Mouse (Mus musculus) T-helper 17 cell (primary cell): ENCODE measurements around the gene Tmem129.

Experiments used
- in situ Hi-C, 2 experiments: fragments of 300-600 bp; cut with MboI, MseI; formaldehyde crosslinking; loops; 1 replicate in 1 of 2; 2 replicates in 1 of 2; pipeline ENCODE4 v1.15.1; 2025; ENCODE audit warnings: high pct_unique_total_duplicates in 2 of 2

The Tmem129 gene

DNA sequence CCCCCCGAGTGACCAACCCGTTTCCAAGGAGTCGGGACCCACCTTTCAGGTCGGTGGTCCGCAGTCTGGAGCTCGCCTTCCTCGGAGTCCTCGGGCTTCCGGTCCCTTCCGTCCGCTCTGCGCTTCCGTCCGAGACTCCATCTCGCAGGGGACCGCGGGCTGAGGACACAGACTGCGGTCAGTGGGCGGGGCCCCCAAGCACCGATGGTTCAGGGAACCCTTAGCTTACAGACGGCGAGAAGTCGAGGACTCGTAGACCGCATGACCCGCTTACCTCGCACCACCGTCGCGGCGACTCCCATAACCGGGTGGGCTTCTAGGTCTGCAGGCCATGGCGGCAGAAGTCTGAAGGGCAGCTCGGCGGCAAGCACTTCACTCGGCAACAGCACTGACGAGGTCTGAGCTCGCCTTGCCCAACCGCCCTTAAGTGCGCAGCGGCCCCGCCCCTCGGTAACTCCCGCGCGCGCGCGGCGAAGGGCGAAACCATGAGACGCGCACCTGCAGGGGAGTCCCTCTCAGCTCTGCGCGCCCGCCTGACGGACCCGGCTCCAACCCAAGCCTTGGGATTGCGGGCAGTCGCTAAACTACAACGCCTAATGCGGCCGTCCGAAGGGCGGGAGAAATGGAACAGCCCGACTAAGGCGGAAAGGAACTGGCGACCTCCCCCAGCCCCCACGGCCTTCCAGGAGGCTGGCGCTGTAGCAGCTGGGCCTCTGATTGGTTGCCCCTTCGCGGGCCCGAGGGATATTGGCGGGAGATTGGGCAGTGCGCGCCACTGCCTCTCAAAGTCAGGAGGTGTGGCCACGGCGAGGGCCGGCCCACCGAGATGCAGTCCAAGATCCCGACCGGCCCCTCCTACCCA is 6.1 kb downstream of the Tmem129 start, which contains the start of gene Slbp:
Gene Slbp (minus strand): TSS at position 654 of the 862 bp plus-strand sequence.
- in situ Hi-C loops: loop anchor here in 1 of 2 experiments (10.0 to 25.0 kb wide), 2 partner anchors 923 to 1515 kb away; partner anchors contain the start of genes Add1 and Fosl2

- in situ Hi-C loops: loop anchor here in 1 of 2 experiments (10.0 to 25.0 kb wide), 2 partner anchors 923 to 1514 kb away; partner anchors contain the start of genes Add1 and Fosl2
Observed at GRCm38 (mm10) chr5:33651541-33651920, 6.7 kb downstream of the Tmem129 start.

DNA sequence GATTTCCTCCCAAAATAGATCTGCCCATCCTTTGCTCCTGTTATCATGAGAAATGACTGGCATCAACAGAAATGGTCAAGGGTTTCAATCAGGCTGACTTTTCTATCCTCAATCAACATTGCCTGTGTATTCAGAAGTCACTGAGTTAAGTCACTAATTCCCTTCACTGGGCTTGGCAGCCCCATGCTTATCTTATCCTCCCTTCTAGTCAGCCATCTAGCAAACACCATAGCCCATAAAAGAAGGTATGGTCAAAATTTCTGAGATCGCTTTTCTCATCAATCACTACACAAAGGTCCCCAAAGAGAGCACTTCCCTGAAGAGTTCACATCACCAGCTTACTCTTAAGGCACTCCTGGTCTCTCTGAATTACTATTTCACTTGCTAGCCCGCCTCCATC is 7.2 kb downstream of the Tmem129 start:
- in situ Hi-C loops: loop anchor here in 1 of 2 experiments (10.0 to 25.0 kb wide), 2 partner anchors 924 to 1514 kb away; partner anchors contain the start of genes Add1 and Fosl2

DNA sequence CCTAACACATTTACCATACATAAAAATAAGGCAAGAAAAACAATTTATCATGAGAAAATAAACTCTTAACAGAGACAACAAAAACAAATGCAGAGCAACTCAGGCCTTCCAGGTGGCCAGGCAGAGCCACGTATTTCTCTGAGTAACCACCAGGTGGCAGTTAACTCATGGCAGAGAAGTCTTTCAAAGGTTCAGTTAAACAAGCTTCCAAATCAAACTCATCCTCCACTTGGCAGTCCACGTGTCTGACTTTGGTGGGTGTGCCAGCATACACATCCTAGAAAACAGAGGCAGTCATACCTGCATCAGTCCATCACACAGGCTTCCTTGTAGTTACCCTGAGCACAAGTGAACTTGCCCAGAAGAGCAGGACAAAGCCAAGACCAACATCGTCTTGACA is 17.6 kb downstream of the Tmem129 start:
- in situ Hi-C loops: loop anchor here in 1 of 2 experiments (10.0 kb wide), 1 partner anchor 994 kb away; the partner anchor contains the start of gene Mfsd10

DNA sequence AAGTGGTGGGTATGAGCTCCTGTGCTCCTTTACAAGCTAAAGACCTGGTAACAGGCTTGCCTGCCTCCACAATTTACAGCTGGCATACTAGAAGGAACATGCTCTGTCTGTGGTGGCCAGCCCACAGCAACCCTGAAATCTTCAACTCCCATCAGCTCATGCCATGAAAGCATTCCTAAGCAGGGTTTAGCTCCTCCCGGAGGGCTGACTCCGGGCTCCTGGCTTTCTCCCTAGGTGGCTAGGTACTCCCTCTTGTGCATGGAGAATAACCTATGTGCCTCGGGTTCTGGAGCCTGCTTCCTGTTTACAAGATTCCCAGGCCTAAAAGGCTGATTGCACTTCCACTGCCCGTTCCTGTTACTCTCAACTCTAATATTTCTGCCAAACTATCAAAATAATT is 19.4 kb downstream of the Tmem129 start:
- in situ Hi-C loops: no loop called here

DNA sequence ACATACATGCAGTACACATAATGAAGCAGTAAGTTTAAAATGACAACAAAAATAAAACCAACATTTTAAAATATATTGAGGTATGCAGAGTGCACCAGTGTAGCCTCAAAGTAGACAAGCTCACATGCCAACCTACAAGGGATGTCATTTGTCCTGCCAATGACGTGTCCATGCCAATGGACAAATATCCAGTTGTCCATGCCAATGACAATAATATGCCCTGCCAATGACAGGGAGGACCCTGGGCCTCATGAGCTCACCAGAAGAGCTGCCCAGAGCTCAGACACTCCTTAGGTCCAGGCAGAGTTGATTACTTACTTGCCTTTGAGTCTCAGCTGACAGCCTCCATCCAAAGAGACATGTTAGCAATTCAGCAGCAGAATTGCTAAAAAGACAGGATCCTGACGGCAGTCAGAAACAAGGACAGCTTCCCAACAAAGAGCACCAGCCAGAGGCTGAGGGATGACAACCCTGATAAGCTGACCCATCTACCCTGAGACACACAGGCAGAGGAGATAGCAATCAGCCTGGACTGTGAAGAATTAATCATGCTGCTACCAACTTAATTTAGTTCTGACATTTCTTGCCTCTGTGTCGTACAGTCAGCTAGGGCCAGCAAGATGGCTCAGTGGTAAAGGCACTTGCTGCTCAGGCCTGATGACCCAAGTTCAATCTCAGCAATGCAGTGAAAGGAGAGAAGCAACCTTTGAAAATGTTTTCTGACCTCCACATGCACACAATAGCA is 20.4 kb downstream of the Tmem129 start:
- in situ Hi-C loops: no loop called here

DNA sequence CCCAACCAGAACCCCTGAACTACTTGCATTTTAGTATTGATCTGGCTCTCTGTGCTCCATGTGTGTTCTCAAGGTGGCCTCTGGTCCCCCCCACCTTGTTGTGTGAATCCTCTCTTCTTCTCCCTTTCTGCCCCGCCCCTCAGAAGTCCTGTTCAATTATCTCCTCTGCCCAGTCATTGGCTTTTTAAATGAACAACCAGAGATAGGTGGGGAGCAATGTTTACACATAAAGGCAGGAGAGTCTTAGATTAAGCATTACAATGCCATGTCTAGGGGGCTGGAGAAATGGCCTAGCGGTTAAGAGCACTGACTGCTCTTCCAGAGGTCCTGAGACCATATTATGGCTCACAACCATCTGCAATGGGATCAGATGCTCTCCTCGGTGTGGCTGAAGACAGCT is 22.9 kb downstream of the Tmem129 start:
- in situ Hi-C loops: no loop called here

- in situ Hi-C loops: no loop called here
Observed at GRCm38 (mm10) chr5:33632526-33632925, 25.7 kb downstream of the Tmem129 start.

GRCm38 (mm10) chr5:33630615-33631014 is 27.6 kb downstream of the Tmem129 start:
- in situ Hi-C loops: no loop called here

GRCm38 (mm10) chr5:33630061-33630460 is 28.2 kb downstream of the Tmem129 start:
- in situ Hi-C loops: no loop called here

GRCm38 (mm10) chr5:33629301-33629987 is 28.8 kb downstream of the Tmem129 start, which contains the start of the genes Fam53a and Gm9903:
Fam53a (minus strand) TSS chr5:33629635.
Gm9903 (plus strand) TSS chr5:33629925.
- in situ Hi-C loops: loop anchor here in 1 of 2 experiments (10.0 kb wide), 1 partner anchor 775 kb away; the partner anchor contains the start of gene Prr14l

- in situ Hi-C loops: loop anchor here in 1 of 2 experiments (10.0 kb wide), 1 partner anchor 774 kb away; the partner anchor contains the start of gene Prr14l
Observed at GRCm38 (mm10) chr5:33628820-33629300, 29.4 kb downstream of the Tmem129 start.

DNA sequence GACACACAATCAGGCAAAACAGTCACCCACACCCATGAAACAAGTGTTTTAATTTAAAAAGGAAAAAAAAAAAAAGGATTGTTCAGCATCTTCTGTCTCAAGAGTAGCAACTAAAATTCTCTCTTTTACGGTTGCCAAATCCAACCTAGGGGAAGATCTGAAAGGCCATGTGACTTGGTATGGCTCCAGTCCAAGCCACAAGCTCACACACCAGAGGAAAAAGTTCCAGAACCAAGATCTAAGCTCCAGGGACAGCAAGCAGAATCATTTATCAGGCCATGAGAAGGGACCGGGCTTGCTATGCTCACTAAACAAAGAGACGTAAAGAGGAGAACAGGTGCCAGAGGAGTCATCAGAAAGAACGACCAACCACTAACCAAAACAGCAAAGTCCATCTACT is 30.2 kb downstream of the Tmem129 start:
- in situ Hi-C loops: loop anchor here in 1 of 2 experiments (10.0 kb wide), 1 partner anchor 773 kb away; the partner anchor contains the start of gene Prr14l

DNA sequence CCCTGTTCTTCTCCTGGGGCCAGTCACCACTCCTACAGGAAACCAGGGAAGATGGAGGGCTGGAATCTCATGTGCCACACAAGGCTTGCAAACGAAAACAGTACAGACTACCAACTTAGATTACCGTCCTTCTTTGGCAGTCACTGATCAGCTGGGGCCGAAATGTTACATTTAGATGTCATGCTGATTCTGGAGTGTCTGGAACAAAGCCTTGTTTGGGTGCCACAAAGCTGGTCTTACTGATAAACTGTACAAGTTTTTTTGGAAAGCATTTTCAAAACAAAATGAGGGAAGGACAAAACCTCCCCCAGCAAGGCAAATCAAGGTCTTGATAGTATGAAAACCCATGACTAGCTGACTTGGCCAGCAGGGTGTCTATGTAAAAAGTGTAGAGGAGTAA is 34.5 kb downstream of the Tmem129 start:
- in situ Hi-C loops: loop anchor here in 1 of 2 experiments (10.0 kb wide), 1 partner anchor 769 kb away; the partner anchor contains the start of gene Prr14l

GRCm38 (mm10) chr5:33622671-33623070 is 35.5 kb downstream of the Tmem129 start:
- in situ Hi-C loops: loop anchor here in 1 of 2 experiments (10.0 kb wide), 1 partner anchor 768 kb away; the partner anchor contains the start of gene Prr14l

DNA sequence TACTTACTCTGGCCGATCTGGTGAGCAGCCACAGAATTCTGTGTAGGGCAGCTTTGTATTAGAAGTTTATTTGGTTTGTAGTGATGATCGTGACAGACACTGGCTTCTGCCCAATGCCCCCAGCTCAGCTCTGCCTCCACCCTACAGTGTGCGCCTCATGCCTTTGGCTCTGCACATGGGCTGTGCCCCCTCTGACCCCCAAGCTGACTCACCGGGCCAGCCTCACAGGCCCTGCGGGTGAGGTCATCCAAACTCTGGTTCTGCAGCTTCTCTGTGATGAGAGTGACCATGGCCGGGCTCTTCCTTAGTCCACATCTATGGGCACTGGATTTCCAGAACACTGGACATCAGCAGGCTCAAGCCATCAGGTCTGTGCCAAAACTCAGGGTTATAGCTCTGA is 43.8 kb downstream of the Tmem129 start:
- in situ Hi-C loops: no loop called here

GRCm38 (mm10) chr5:33611795-33612194 is 46.4 kb downstream of the Tmem129 start:
- in situ Hi-C loops: no loop called here

DNA sequence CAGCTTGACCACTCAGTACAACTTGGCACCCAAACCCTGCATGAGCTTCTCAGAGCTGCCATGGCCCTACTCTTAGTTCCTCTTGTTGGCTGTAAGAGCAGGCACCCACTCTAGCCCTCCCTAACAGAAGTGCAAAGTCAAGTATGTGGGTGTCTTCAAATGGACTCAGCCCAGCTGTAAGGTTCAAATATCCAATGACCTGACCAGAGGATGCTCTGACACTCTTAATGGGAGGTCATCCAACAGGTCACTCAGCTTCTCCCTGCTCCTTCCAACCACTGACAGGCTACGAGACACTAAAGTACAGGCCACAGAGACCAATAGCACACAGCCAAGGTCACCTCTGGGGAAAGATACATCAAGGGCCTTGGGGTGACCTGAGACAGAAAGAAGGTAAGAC is 49.0 kb downstream of the Tmem129 start:
- in situ Hi-C loops: no loop called here

- in situ Hi-C loops: no loop called here
Observed at GRCm38 (mm10) chr5:33607434-33607833, 50.8 kb downstream of the Tmem129 start.

DNA sequence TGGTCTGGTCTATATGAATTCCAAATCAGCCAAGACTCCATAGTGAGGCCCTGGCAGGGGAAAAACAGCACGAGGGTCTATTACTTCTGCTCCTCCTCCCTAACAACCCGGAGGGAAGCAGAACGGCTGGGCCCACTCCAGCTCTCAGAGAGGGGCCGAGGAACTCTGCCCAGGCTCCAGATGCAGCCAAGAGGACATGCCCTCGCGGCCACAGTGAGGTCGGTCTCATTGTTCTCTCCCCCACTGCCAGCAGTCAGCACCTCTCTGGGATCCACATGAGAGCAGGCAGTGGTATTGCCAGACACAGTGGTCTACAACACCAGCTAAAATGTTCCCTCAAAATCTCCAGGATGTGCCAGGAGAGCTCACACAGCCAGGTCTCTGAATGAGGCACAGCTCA is 51.6 kb downstream of the Tmem129 start:
- in situ Hi-C loops: no loop called here

- in situ Hi-C loops: no loop called here
Observed at GRCm38 (mm10) chr5:33605314-33605713, 52.9 kb downstream of the Tmem129 start.
